Mouse (Mus musculus): ENCODE results near the gene Wipi1.

Wipi1 gene

GRCm38 (mm10) chr11:109619055-109619454, 7.3 kb upstream of the Wipi1 start:
- DNase-seq (ENCODE audit: low spot score in 2 of 2): peak; percentile 53 to 57

GRCm38 (mm10) chr11:109616766-109617165, 5.0 kb upstream of the Wipi1 start:
- no peak for DNase-seq (ENCODE audit: low spot score in 2 of 2)

GRCm38 (mm10) chr11:109616352-109616751, 4.6 kb upstream of the Wipi1 start:
- DNase-seq (ENCODE audit: low spot score in 2 of 2): no peak

GRCm38 (mm10) chr11:109615286-109615685, 3.5 kb upstream of the Wipi1 start:
- DNase-seq (ENCODE audit: low spot score in 2 of 2): no peak

- no peak for DNase-seq (ENCODE audit: low spot score in 2 of 2)
Measured at GRCm38 (mm10) chr11:109612871-109613529, 1.2 kb upstream of the Wipi1 start.

- DNase-seq (ENCODE audit: low spot score in 2 of 2): no peak
Measured at GRCm38 (mm10) chr11:109610795-109611302, 918 bp downstream of the Wipi1 start.

GRCm38 (mm10) chr11:109610046-109610794, 1.5 kb downstream of the Wipi1 start:
- no peak for DNase-seq (ENCODE audit: low spot score in 2 of 2)

GRCm38 (mm10) chr11:109608976-109609625, 2.7 kb downstream of the Wipi1 start:
- no peak for DNase-seq (ENCODE audit: low spot score in 2 of 2)

- DNase-seq (ENCODE audit: low spot score in 2 of 2): no peak
Measured at GRCm38 (mm10) chr11:109607600-109607999, 4.2 kb downstream of the Wipi1 start.

GRCm38 (mm10) chr11:109598778-109599570, 12.8 kb downstream of the Wipi1 start:
- no peak for DNase-seq (ENCODE audit: low spot score in 2 of 2)

- DNase-seq (ENCODE audit: low spot score in 2 of 2): no peak
Measured at GRCm38 (mm10) chr11:109594761-109595160, 17.0 kb downstream of the Wipi1 start.

GRCm38 (mm10) chr11:109593200-109593981, 18.4 kb downstream of the Wipi1 start:
- no peak for DNase-seq (ENCODE audit: low spot score in 2 of 2)

- DNase-seq (ENCODE audit: low spot score in 2 of 2): no peak
Measured at GRCm38 (mm10) chr11:109591511-109591910, 20.3 kb downstream of the Wipi1 start.

- DNase-seq (ENCODE audit: low spot score in 2 of 2): peak; percentile 19 to 56
Measured at GRCm38 (mm10) chr11:109590012-109590411, 21.8 kb downstream of the Wipi1 start.

- no peak for DNase-seq (ENCODE audit: low spot score in 2 of 2)
Measured at GRCm38 (mm10) chr11:109587638-109588374, 24.0 kb downstream of the Wipi1 start.

GRCm38 (mm10) chr11:109587019-109587418, 24.7 kb downstream of the Wipi1 start:
- no peak for DNase-seq (ENCODE audit: low spot score in 2 of 2)

GRCm38 (mm10) chr11:109586424-109586823, 25.3 kb downstream of the Wipi1 start:
- DNase-seq (ENCODE audit: low spot score in 2 of 2): no peak

- DNase-seq (ENCODE audit: low spot score in 2 of 2): peak; percentile 73 to 80
Measured at GRCm38 (mm10) chr11:109584843-109585713, 26.7 kb downstream of the Wipi1 start.

GRCm38 (mm10) chr11:109583986-109584385, 27.8 kb downstream of the Wipi1 start:
- no peak for DNase-seq (ENCODE audit: low spot score in 2 of 2)
